Mouse (Mus musculus): ENCODE data around the gene Sept9. TPM values are rescaled to one million over a fixed set of nuclear protein-coding genes. Genes with fewer than 3 reads are reported as not detected.

Sept9 gene
- polyA plus RNA-seq, 1 experiment from 2014 or later: 78.9 TPM

DNA sequence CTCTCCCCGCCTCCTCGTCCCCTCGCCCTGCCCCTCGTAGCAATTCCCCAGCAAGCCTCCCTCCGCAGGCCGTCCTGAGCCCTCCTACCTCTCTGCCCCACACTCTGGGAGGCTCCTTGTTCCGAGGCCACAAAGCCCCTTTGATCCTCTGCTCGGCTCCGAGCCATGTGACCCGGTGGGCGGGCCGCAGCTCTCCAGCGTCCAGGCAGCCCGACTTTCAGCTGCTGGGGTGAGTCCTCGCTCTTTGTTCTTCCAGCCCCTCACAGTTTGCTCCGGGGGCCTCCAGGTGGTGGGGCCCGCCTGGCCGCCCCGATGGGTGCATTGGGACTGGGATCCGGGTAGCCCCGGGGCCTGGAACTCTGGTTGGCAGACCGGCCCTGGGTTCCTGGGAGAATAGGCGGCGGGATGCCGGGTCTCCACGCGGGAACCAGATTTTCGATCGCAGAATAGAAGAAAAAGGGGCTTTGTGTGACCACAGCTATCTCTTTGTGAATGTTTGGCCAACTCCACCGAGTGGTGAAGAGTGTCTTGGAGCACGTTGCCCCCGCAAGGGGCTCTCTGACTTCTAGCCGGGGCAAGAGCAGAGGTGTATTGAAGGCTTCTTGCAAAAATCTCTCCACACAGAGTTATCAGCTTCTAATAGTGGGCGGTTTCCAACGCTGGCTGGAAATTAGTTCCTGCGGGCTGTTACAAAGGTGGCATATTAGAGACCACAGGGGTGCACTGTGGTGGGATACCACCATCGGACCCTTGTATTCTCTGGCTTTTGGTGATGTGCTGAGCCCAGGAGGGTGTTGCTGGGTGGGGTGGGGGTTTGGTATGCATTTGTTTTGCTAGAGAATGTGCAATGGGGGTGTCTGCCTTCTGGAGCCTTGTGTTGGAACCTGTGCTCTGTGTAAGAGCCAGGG is 133.0 kb downstream of the Sept9 start:
- H3K9ac ChIP-seq (ENCODE audit: low read depth, low read length): peak overlapping the region; percentile 83
- H3K4me2 ChIP-seq: peak overlapping the region; percentile 91
- peak; percentile 78 for ATAC-seq (replicated peaks; ENCODE audit: insufficient number of reproducible peaks, low FRiP score, low TSS enrichment)
- H3K27me3 ChIP-seq (ENCODE audit: control insufficient read depth, insufficient read depth, low read length): no peaks in the 10 kb centered on the region
- peaks cover 64% of the 10 kb centered on the region for H3K4me1 ChIP-seq (ENCODE audit: control insufficient read depth, insufficient read depth, low read length)
- H3K36me3 ChIP-seq (ENCODE audit: control insufficient read depth, insufficient read depth, low read length): no peaks in the 10 kb centered on the region
- peak overlapping the region; percentile 96 for H3K27ac ChIP-seq (ENCODE audit: low read depth, low read length)
- H3K4me3 ChIP-seq (ENCODE audit: low read depth, low read length): peak overlapping the region; percentile 67
- H3K9me3 ChIP-seq (replicated peaks; ENCODE audit: control insufficient read depth, low read length): no peaks in the 10 kb centered on the region
- under 1% methylated on average over 37 of the region's 37 CpGs for WGBS (ENCODE audit: insufficient replicate concordance)

DNA sequence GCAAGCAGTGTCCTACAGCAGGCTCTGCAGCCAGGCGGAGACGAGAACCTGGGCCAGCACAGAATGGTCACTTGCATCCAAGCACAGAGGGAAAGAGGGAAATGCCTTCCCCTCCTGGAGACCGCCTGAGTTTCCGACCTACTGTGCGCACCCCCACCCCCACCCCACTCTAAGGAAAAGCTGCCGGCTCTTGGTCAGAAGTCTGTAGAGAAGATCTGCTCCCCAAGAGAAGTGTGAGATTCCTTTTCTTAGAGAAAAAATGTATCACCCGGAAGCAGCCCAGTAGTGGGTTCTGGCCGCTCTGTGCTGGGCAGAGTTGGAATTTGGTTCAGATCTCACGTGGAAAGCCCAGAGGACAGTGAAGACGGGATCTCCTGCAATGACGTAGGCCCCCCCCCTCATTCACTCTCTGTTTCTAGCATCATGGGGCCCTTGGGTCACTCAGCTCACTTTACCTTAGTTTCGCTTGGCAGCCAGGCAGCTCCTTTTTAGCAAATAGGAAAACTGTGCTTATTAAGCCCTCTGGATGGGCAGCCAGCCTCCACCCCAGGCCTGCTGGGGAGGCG is 133.8 kb downstream of the Sept9 start:
- Histone ChIP-seq H3K9ac (ENCODE audit: low read depth, low read length) (peak overlapping the region; percentile 83), H3K4me1 (ENCODE audit: control insufficient read depth, insufficient read depth, low read length) (peaks cover 71% of the 10 kb centered on the region), H3K9me3 (replicated peaks; ENCODE audit: control insufficient read depth, low read length) (no peaks in the 10 kb centered on the region)

DNA sequence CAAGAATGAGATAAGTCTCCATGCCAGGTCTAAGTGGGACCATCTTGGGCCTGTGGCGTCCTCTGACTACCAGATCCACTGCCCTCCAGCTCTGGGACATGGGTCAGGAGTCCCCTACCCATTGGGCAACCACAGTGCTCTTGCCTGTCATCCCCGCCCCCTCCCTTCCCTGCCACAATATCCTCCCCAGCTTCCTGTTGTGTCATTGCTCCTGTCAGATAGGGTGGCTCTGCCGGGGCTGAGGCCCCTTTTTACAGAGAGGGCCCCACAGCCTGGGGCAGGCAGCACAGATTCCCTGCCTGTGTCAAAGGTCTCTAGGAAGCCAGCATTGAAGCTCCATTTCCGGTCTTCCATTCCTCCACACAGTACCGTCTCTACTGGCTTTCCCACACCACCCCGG is 134.6 kb downstream of the Sept9 start:
- Histone ChIP-seq H3K4me1 (ENCODE audit: control insufficient read depth, insufficient read depth, low read length) (peaks cover 80% of the 10 kb centered on the region), H3K9ac (ENCODE audit: low read depth, low read length) (peak overlapping the region; percentile 83; the same call in 1 of the 2 replicates), H3K4me3 (ENCODE audit: low read depth, low read length) (no peak overlapping the region), H3K36me3 (ENCODE audit: control insufficient read depth, insufficient read depth, low read length) (no peaks in the 10 kb centered on the region), H3K9me3 (replicated peaks; ENCODE audit: control insufficient read depth, low read length) (no peaks in the 10 kb centered on the region), H3K27me3 (ENCODE audit: control insufficient read depth, insufficient read depth, low read length) (no peaks in the 10 kb centered on the region), H3K27ac (ENCODE audit: low read depth, low read length) (peak overlapping the region; percentile 96), H3K4me2 (peak overlapping the region; percentile 91)
- peak; percentile 8; the same call in 1 of the 2 replicates for ATAC-seq (replicated peaks; ENCODE audit: insufficient number of reproducible peaks, low FRiP score, low TSS enrichment)
- WGBS (ENCODE audit: insufficient replicate concordance): 31% methylated on average over 6 of the region's 6 CpGs

More for the DNA sequence above, 133.8 kb downstream of the Sept9 start:
- no peak for ATAC-seq (replicated peaks; ENCODE audit: insufficient number of reproducible peaks, low FRiP score, low TSS enrichment)
- Histone ChIP-seq H3K27me3 (ENCODE audit: control insufficient read depth, insufficient read depth, low read length) (no peaks in the 10 kb centered on the region), H3K36me3 (ENCODE audit: control insufficient read depth, insufficient read depth, low read length) (no peaks in the 10 kb centered on the region), H3K4me2 (peak overlapping the region; percentile 91), H3K4me3 (ENCODE audit: low read depth, low read length) (peak overlapping the region; percentile 67), H3K27ac (ENCODE audit: low read depth, low read length) (peak overlapping the region; percentile 96)
- WGBS (ENCODE audit: insufficient replicate concordance): 15% methylated on average over 13 of the region's 13 CpGs

DNA sequence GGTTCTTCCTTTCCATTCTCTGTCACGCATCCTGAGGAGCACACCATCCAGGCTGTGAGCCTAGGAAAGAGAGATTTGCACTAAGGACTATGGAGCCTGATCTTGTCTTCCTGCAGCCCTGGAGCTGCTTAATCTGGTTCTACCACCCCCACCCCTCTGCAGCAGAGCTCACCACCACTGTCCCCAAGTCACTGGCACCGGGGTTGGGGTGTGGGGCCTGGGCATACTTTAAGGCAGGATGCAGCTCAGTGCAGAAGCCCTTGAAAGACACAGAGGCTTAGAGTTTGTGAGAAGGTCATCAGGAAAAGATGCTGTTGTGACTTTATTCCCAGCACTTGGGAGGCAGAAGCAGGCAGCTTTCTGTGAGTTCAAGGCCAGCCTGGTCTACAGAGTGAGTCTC is 135.7 kb downstream of the Sept9 start:
- Histone ChIP-seq H3K9ac (ENCODE audit: low read depth, low read length) (no peak overlapping the region), H3K9me3 (replicated peaks; ENCODE audit: control insufficient read depth, low read length) (no peaks in the 10 kb centered on the region), H3K4me3 (ENCODE audit: low read depth, low read length) (no peak overlapping the region), H3K27ac (ENCODE audit: low read depth, low read length) (peak overlapping the region; percentile 96; the same call in 1 of the 2 replicates), H3K4me1 (ENCODE audit: control insufficient read depth, insufficient read depth, low read length) (peaks cover 86% of the 10 kb centered on the region), H3K4me2 (peak overlapping the region; percentile 4; the same call in 1 of the 2 replicates), H3K27me3 (ENCODE audit: control insufficient read depth, insufficient read depth, low read length) (no peaks in the 10 kb centered on the region), H3K36me3 (ENCODE audit: control insufficient read depth, insufficient read depth, low read length) (no peaks in the 10 kb centered on the region)
- 71% methylated on average over 2 of the region's 2 CpGs for WGBS (ENCODE audit: insufficient replicate concordance)
- no peak for ATAC-seq (replicated peaks; ENCODE audit: insufficient number of reproducible peaks, low FRiP score, low TSS enrichment)

DNA sequence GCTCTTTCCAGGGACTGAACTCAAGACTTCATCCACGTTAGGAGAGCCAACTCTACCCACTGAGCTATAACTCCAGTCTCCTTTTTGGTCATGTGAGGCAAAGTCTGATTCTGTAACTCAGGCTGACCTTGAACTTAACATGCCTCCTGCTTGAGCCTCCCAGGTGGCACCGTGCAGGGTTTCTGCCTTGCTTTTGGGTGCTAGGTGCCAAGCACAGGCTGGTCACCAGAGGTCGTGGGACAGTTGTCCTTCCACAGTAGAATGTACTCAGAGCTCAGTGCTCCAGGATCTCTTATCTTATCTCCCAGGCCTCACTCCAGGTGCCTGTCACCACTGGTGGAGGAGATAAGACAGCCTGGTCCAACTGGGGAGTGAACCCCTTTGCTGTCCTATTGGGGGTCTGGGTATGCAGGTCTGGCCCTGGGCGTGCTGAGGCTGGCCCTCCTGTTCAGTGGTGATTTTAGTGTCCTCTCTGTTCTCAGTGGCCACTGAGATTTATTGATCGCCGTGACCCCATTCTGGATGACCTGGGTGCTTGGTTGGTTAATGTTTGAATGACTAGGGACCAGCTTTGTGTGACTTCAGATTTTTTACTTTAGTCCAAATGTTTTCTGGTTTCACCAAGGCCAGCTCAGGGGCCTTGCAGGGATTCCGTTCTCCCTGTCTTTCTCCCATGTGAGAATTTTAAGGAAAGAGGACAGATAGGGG is 136.8 kb downstream of the Sept9 start:
- Histone ChIP-seq H3K9ac (ENCODE audit: low read depth, low read length) (no peak overlapping the region), H3K4me3 (ENCODE audit: low read depth, low read length) (no peak overlapping the region), H3K27me3 (ENCODE audit: control insufficient read depth, insufficient read depth, low read length) (no peaks in the 10 kb centered on the region), H3K9me3 (replicated peaks; ENCODE audit: control insufficient read depth, low read length) (no peaks in the 10 kb centered on the region), H3K4me2 (no peak overlapping the region), H3K36me3 (ENCODE audit: control insufficient read depth, insufficient read depth, low read length) (no peaks in the 10 kb centered on the region), H3K4me1 (ENCODE audit: control insufficient read depth, insufficient read depth, low read length) (peaks cover 85% of the 10 kb centered on the region), H3K27ac (ENCODE audit: low read depth, low read length) (no peak overlapping the region)
- WGBS (ENCODE audit: insufficient replicate concordance): 54% methylated on average over 7 of the region's 7 CpGs
- no peak for ATAC-seq (replicated peaks; ENCODE audit: insufficient number of reproducible peaks, low FRiP score, low TSS enrichment)

DNA sequence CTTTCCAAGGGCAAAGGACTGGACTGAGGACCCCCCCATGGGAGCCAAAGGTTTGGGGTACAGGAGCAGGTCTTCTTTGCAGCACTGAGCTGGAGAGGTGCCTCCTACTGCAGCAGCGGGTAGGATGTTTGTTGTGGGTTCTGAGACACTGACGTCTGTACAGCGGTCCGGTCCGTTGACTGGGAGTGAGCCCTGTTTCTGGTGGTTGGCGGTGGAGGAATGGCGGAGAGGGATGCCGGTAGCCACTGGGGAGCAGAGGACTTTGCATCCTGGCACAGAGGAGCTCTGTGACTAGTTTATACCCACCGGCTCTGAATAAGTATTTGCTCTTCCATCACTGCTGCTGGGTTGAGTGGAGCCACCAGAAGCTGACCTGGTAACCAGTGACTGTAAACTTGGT is 138.3 kb downstream of the Sept9 start:
- Histone ChIP-seq H3K4me3 (ENCODE audit: low read depth, low read length) (no peak overlapping the region), H3K36me3 (ENCODE audit: control insufficient read depth, insufficient read depth, low read length) (no peaks in the 10 kb centered on the region), H3K4me1 (ENCODE audit: control insufficient read depth, insufficient read depth, low read length) (peaks cover 83% of the 10 kb centered on the region), H3K9me3 (replicated peaks; ENCODE audit: control insufficient read depth, low read length) (no peaks in the 10 kb centered on the region), H3K27ac (ENCODE audit: low read depth, low read length) (no peak overlapping the region), H3K4me2 (no peak overlapping the region), H3K27me3 (ENCODE audit: control insufficient read depth, insufficient read depth, low read length) (no peaks in the 10 kb centered on the region), H3K9ac (ENCODE audit: low read depth, low read length) (no peak overlapping the region)
- ATAC-seq (replicated peaks; ENCODE audit: insufficient number of reproducible peaks, low FRiP score, low TSS enrichment): no peak
- 88% methylated on average over 9 of the region's 9 CpGs for WGBS (ENCODE audit: insufficient replicate concordance)

DNA sequence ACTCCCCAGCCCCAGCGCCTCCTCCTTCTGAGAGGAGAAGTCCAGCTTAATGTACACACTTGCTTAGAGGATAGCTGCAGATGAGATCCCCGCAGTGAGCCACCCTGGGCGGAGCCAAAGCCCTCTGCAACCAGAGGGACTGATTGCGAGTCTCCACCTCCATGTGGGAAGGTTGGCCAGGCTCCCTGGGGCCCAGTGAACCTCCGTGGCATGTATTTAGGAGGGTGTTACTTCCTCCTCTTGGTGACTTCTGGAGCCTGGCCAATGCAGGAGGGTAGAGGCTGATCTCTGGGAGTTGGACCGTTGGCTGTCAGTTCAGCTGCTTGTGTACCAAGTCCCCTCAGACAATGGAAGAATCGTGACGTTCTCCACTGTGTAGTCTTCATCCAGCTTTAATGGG is 139.0 kb downstream of the Sept9 start:
- Histone ChIP-seq H3K4me1 (ENCODE audit: control insufficient read depth, insufficient read depth, low read length) (peaks cover 76% of the 10 kb centered on the region), H3K36me3 (ENCODE audit: control insufficient read depth, insufficient read depth, low read length) (no peaks in the 10 kb centered on the region), H3K9ac (ENCODE audit: low read depth, low read length) (no peak overlapping the region), H3K9me3 (replicated peaks; ENCODE audit: control insufficient read depth, low read length) (no peaks in the 10 kb centered on the region), H3K27me3 (ENCODE audit: control insufficient read depth, insufficient read depth, low read length) (no peaks in the 10 kb centered on the region), H3K4me2 (peak overlapping the region; percentile 31; the same call in 1 of the 2 replicates), H3K27ac (ENCODE audit: low read depth, low read length) (no peak overlapping the region), H3K4me3 (ENCODE audit: low read depth, low read length) (no peak overlapping the region)
- 36% methylated on average over 8 of the region's 8 CpGs for WGBS (ENCODE audit: insufficient replicate concordance)
- no peak for ATAC-seq (replicated peaks; ENCODE audit: insufficient number of reproducible peaks, low FRiP score, low TSS enrichment)

DNA sequence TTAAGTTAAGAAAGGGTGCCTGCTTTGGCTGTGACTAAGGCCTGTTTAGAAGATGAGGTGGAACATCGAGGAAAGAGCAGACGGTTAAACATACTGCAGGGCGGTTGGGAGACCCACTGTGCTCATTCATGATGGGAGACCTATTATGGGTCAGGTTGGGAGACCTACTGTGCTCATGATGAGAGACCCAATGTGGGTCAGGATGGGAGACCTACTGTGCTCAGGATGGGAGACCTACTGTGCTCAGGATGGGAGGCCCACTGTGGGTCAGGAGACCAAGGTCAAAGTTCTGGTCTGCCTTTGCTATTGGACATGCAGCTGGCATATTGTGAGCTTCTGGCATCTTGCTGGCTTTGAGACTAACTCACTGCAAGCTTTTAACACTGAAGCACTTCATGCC is 139.6 kb downstream of the Sept9 start:
- Histone ChIP-seq H3K4me2 (peak overlapping the region; percentile 31; the same call in 1 of the 2 replicates), H3K4me3 (ENCODE audit: low read depth, low read length) (no peak overlapping the region), H3K36me3 (ENCODE audit: control insufficient read depth, insufficient read depth, low read length) (no peaks in the 10 kb centered on the region), H3K27ac (ENCODE audit: low read depth, low read length) (no peak overlapping the region; the same call in 1 of the 2 replicates), H3K4me1 (ENCODE audit: control insufficient read depth, insufficient read depth, low read length) (peaks cover 76% of the 10 kb centered on the region), H3K27me3 (ENCODE audit: control insufficient read depth, insufficient read depth, low read length) (no peaks in the 10 kb centered on the region), H3K9ac (ENCODE audit: low read depth, low read length) (no peak overlapping the region), H3K9me3 (replicated peaks; ENCODE audit: control insufficient read depth, low read length) (no peaks in the 10 kb centered on the region)
- ATAC-seq (replicated peaks; ENCODE audit: insufficient number of reproducible peaks, low FRiP score, low TSS enrichment): no peak
- 70% methylated on average over 3 of the region's 3 CpGs for WGBS (ENCODE audit: insufficient replicate concordance)
